Mouse (Mus musculus): Measurements from ENCODE around the gene 1600002K03Rik. TPM values are rescaled to one million over a fixed set of nuclear protein-coding genes. Genes with fewer than 3 reads are reported as not detected.
"Not testable (repeated sequence)": the region's sequence is repeated elsewhere in the genome, so short reads cannot be mapped to it uniquely, and the experiment has no call there.

Gene 1600002K03Rik
- polyA plus RNA-seq, 1 experiment: 8.4 TPM

DNA sequence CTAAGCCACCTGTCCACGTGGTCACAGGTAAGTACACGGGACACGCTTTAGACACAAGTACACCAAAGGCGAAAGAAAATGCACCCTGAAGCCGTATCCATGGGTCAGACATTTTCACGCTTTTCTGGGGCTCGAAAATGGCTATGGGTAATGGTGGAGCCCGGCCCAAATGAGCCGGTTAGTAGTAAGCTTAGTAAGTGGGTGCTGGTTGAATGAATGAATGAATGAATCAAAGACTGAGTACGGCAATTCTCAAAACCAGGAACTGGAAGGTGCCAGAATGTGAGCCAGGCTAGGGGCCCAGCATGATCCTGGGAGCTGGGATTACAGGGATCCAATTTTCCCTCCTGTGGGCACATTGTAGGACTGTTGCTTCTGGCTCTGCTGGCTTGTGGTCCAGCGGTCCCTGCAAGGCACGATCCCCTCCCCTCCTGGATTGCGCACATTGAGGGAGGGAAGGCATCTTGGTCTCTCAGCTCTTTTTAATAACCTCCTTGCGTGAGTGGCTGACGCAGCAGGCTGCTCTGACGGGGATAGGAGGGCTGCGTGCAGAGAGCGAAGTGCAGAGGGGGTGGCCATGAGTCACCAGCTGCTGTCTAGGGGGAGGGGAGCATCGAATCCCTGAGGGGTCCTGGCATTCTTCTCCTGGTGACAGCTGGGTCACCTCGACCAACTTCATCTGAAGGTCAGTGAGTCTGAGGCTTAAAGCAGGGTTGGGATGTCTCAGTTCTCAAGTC, 7.2 kb upstream of the 1600002K03Rik start, which contains the start of gene Cirbp:
Cirbp (plus strand) TSS at position 594 of the 737 bp plus-strand sequence.
- peaks cover 25% of the 10 kb centered on the region for H3K4me1 ChIP-seq (ENCODE audit: control insufficient read depth, insufficient read depth, low read length)
- peak within 1 kb of the TSS; percentile 21 for H3K4me3 ChIP-seq (ENCODE audit: insufficient read depth, low read length)
- TF ChIP-seq CTCF (IDR thresholded peaks at IDR 0.05; ENCODE audit: borderline replicate concordance, insufficient read depth, low read length) (no peak), POLR2A (IDR thresholded peaks at IDR 0.05; ENCODE audit: low read depth, low read length) (no peak)
- H3K27ac ChIP-seq (ENCODE audit: insufficient read depth, low read length): peak within 1 kb of the TSS; percentile 97

DNA sequence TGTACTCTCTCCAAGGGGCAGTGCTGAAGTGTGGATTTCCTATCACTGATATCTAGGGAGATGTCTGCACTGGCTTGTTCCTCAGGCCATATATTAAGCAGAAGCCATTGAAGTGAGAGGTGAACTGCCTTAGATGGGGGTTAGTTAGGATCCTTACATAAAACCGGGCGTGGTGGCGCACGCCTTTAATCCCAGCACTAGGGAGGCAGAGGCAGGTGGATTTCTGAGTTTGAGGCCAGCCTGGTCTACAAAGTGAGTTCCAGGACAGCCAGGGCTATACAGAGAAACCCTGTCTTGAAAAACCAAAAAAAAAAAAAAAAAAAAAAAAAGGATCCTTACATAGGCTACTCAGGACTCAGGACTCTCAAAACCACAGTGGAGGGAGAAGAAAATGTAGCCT, 6.6 kb upstream of the 1600002K03Rik start:
- Histone ChIP-seq H3K4me1 (ENCODE audit: control insufficient read depth, insufficient read depth, low read length) (peaks cover 23% of the 10 kb centered on the region), H3K27ac (ENCODE audit: insufficient read depth, low read length) (peak overlapping the region; percentile 74)
- not testable (repeated sequence) for H3K4me3 ChIP-seq (ENCODE audit: insufficient read depth, low read length)

DNA sequence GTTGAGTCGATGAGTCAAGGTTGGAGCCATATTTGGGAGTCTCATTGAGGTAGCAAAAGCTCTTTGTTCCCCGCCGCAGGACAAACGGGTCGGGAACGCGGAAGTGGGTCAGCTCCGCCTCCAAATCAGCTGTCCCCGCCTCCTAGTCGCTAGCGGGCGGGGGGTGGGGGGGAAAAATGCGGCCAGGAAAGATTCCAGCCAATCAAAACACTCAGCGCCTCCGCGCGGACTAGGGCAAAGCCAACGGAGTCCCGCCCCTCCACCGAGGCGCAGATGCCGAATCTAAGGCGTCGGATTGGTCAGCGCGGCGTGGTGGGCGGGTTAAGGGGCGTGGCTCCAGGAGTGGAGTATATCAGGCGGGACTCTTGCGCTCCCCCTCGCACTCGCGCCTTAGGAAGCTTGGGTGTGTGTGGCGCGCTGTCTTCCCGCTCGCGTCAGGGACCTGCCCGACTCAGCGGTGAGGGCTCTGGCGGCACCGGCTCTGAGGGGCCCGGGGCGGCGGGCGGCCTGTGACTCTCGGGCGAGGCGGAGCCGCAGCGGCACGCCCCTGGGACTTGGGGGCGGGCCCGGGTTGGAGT, 5.2 kb upstream of the 1600002K03Rik start:
- no peak for TF ChIP-seq CTCF (IDR thresholded peaks at IDR 0.05; ENCODE audit: borderline replicate concordance, insufficient read depth, low read length)
- TF ChIP-seq POLR2A (IDR thresholded peaks at IDR 0.05; ENCODE audit: low read depth, low read length): no peak
- peak overlapping the region; percentile 85 for H3K27ac ChIP-seq (ENCODE audit: insufficient read depth, low read length)
- H3K4me1 ChIP-seq (ENCODE audit: control insufficient read depth, insufficient read depth, low read length): peaks cover 16% of the 10 kb centered on the region
- H3K4me3 ChIP-seq (ENCODE audit: insufficient read depth, low read length): peak overlapping the region; percentile 90

DNA sequence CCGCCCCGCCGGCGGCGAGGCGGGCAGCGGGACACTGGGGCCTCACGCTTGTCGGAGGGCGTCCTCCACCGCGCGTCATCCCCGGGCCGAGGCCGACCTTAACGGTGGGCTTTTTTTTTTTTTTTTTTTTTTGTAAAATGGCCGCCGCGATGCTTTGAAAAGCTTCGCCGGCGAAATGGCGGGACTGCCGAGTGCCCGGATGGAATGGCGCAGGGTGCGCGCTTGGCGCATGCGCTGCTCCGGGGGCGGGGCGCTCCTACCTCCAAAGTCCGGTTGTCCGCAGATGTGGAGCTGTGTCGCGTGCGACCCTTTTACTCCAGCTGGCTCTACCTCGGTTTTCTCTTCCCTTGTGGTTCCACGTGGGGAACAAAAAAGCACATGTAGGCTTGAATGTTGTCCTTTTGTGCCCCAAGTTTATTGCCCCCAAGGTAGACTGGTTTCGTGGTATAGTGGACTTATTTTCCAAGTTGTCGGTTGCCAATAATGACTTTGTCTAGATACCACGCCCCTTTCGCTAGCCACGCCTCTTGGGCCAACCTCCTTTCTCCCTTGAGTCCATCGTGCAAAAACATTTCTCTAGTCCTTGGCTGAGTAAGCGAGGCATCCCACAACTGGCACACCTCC, 4.6 kb upstream of the 1600002K03Rik start:
- Histone ChIP-seq H3K4me3 (ENCODE audit: insufficient read depth, low read length) (peak overlapping the region; percentile 90), H3K27ac (ENCODE audit: insufficient read depth, low read length) (peak overlapping the region; percentile 85), H3K4me1 (ENCODE audit: control insufficient read depth, insufficient read depth, low read length) (peaks cover 12% of the 10 kb centered on the region)
- TF ChIP-seq POLR2A (IDR thresholded peaks at IDR 0.05; ENCODE audit: low read depth, low read length) (no peak), CTCF (IDR thresholded peaks at IDR 0.05; ENCODE audit: borderline replicate concordance, insufficient read depth, low read length) (no peak)

DNA sequence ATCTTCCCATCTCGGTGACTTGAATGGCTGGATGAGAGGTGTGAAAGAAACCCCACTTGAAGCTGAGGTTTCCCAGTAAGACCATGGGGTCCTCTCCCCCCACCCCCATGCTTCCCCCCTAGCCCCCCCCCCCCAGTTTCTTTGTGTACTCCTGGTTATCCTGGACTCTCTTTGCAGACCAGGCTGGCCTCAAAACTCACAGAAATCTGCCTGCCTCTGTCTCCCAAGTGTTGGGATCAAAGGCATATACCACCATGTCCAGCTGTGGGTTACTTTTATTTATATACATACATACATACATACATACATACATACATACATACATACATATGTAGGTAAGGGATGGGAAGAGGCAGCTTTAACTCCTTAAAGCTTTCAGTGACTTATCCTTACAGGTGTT, 3.7 kb upstream of the 1600002K03Rik start:
- peaks cover 10% of the 10 kb centered on the region for H3K4me1 ChIP-seq (ENCODE audit: control insufficient read depth, insufficient read depth, low read length)
- no peak for TF ChIP-seq POLR2A (IDR thresholded peaks at IDR 0.05; ENCODE audit: low read depth, low read length)
- no peak for TF ChIP-seq CTCF (IDR thresholded peaks at IDR 0.05; ENCODE audit: borderline replicate concordance, insufficient read depth, low read length)
- H3K27ac ChIP-seq (ENCODE audit: insufficient read depth, low read length): no peak overlapping the region
- H3K4me3 ChIP-seq (ENCODE audit: insufficient read depth, low read length): peak overlapping the region; percentile 90; the same call in 1 of the 2 replicates

DNA sequence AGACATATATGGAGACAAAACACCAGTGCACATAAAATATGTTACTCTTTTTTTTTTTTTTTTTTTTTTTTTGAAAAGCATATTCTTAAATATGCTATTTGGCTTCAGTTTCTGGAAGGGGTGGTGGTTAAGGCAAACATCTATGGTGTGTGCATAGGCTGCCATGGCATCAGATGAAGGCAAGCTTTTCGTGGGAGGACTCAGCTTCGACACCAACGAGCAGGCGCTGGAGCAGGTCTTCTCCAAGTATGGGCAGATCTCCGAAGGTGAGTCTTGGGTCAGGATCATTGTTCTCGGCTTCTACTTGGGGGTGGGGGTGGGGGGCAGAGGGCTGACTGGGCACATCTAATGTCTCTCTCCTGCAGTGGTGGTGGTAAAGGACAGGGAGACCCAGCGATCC, 3.1 kb upstream of the 1600002K03Rik start:
- TF ChIP-seq POLR2A (IDR thresholded peaks at IDR 0.05; ENCODE audit: low read depth, low read length): no peak
- TF ChIP-seq CTCF (IDR thresholded peaks at IDR 0.05; ENCODE audit: borderline replicate concordance, insufficient read depth, low read length): no peak
- H3K4me3 ChIP-seq (ENCODE audit: insufficient read depth, low read length): no peak overlapping the region
- peaks cover 9% of the 10 kb centered on the region; the same call in 1 of the 2 replicates for H3K4me1 ChIP-seq (ENCODE audit: control insufficient read depth, insufficient read depth, low read length)
- H3K27ac ChIP-seq (ENCODE audit: insufficient read depth, low read length): no peak overlapping the region

DNA sequence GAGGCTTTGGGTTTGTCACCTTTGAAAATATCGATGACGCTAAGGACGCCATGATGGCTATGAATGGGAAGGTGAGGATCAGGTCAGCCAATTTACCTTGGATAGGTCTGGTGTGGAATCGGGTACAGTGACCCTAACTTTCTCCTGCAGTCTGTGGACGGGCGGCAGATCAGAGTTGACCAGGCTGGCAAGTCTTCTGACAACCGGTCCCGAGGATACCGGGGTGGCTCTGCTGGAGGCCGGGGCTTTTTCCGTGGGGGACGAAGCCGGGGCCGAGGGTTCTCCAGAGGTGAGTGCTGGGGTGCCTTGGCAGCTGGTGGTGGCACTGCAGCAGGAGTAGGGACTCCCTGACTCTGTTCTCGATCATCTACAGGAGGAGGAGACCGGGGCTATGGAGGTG, 2.7 kb upstream of the 1600002K03Rik start:
- TF ChIP-seq CTCF (IDR thresholded peaks at IDR 0.05; ENCODE audit: borderline replicate concordance, insufficient read depth, low read length): no peak
- TF ChIP-seq POLR2A (IDR thresholded peaks at IDR 0.05; ENCODE audit: low read depth, low read length): no peak

DNA sequence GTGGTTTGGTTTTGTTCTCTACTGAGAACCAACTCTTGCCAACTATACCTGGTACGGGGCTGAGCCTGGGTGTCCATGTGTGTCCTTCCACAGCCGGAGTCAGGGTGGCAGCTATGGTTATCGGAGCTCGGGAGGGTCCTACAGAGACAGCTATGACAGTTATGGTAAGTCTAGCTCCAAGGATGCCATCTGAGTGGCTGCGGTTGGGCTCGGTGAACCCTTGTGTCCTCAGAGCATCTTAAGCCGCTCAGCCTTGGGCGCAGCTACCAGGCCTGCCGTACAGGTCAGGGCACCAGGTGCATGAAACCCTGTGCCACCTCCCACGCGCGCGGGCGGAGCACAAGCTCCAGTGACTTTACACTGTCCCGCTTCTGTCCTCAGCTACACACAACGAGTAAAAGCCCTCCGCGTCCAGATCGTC, 2.1 kb upstream of the 1600002K03Rik start:
- Histone ChIP-seq H3K27ac (ENCODE audit: insufficient read depth, low read length) (no peak overlapping the region), H3K4me3 (ENCODE audit: insufficient read depth, low read length) (no peak overlapping the region), H3K4me1 (ENCODE audit: control insufficient read depth, insufficient read depth, low read length) (peaks cover 9% of the 10 kb centered on the region; the same call in 1 of the 2 replicates)
- TF ChIP-seq POLR2A (IDR thresholded peaks at IDR 0.05; ENCODE audit: low read depth, low read length) (no peak), CTCF (IDR thresholded peaks at IDR 0.05; ENCODE audit: borderline replicate concordance, insufficient read depth, low read length) (no peak)

More for the DNA sequence above, 2.7 kb upstream of the 1600002K03Rik start:
- no peak overlapping the region for H3K27ac ChIP-seq (ENCODE audit: insufficient read depth, low read length)
- H3K4me1 ChIP-seq (ENCODE audit: control insufficient read depth, insufficient read depth, low read length): peaks cover 9% of the 10 kb centered on the region; the same call in 1 of the 2 replicates
- no peak overlapping the region for H3K4me3 ChIP-seq (ENCODE audit: insufficient read depth, low read length)

DNA sequence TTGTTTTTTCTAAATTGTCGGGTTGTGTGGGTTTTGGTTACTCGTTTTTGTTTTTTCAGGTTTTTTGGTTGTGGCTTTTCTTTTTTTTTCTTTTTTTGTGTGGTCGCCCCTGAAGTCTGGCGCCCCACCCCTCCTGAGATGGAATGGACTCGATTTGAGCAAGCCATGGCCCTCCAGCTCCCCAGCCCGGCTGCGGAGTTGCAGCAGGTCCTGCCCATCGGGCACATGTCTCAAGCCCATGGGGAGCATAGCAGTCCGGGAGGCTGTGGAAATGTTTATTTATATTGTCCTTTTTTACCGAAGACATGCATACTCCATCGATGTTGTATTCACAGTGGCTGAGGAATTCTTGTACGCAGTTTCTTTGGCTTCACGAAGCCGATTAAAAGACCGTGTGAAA, 1.5 kb upstream of the 1600002K03Rik start:
- no peak overlapping the region for H3K4me3 ChIP-seq (ENCODE audit: insufficient read depth, low read length)
- peaks cover 9% of the 10 kb centered on the region; the same call in 1 of the 2 replicates for H3K4me1 ChIP-seq (ENCODE audit: control insufficient read depth, insufficient read depth, low read length)
- H3K27ac ChIP-seq (ENCODE audit: insufficient read depth, low read length): no peak overlapping the region
- TF ChIP-seq POLR2A (IDR thresholded peaks at IDR 0.05; ENCODE audit: low read depth, low read length): no peak
- TF ChIP-seq CTCF (IDR thresholded peaks at IDR 0.05; ENCODE audit: borderline replicate concordance, insufficient read depth, low read length): no peak

Data from embryonic fibroblast, embryonic 13.5 days (primary cell).